Mouse (Mus musculus) CH12.LX (cell line): Measurements from ENCODE around the gene Bank1.

Experiments used
- BHLHE40 ChIP-seq: IDR thresholded peaks from 2 replicates; pipeline ENCODE4 v1.6.1; 2011; ENCODE audit warnings: mild to moderate bottlenecking, low read depth, low read length, improper control_type of control experiment
- CTCF ChIP-seq, 2 experiments: IDR thresholded peaks in 1 of 2; conservative IDR thresholded peaks in 1 of 2; 2 replicates each; pipeline ENCODE4 v1.5.1; 2011 to 2012; ENCODE audit warnings: low read depth in 2 of 2, low read length in 2 of 2, improper control_type of control experiment in 1 of 2, inconsistent platforms in 1 of 2, mild to moderate bottlenecking in 1 of 2, moderate library complexity in 1 of 2
- NRF1 ChIP-seq: IDR thresholded peaks from 2 replicates; pipeline ENCODE4 v1.6.1; 2014; ENCODE audit warnings: low read depth, mild to moderate bottlenecking, inconsistent platforms, low read length, improper control_type of control experiment, moderate library complexity
- POLR2A ChIP-seq: IDR thresholded peaks from 2 replicates; pipeline ENCODE4 v1.6.1; 2011; ENCODE audit warnings: low read depth, mild to moderate bottlenecking, improper control_type of control experiment, low read length
- USF2 ChIP-seq: conservative IDR thresholded peaks from 2 replicates; pipeline ENCODE4 v1.6.1; 2011; ENCODE audit warnings: low read depth, low read length, improper control_type of control experiment
- ZKSCAN1 ChIP-seq: IDR thresholded peaks from 2 replicates; pipeline ENCODE4 v1.6.1; 2012; ENCODE audit warnings: low read depth, inconsistent platforms, low read length, improper control_type of control experiment, borderline replicate concordance

DNA sequence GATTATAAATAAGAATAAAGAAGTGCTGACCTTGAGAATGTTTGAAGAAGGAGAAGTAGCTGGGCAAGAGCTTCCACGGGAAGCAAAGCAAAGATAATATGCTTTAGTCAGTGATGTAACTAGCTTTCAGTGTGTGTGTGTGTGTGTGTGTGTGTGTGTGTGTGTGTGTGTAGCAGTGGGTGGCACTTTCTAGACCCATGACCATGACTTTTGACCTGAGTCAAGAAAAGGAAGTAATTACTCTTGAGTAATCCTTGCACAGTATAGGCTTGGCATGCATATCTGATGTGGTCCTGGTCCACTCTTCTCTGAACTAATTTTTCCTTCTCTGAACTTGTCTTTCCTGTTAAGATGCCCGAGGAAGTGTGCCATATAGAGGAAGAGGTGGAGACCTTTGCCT is 5.3 kb upstream of the Bank1 start:
- TF ChIP-seq ZKSCAN1 (no peak), CTCF (conservative IDR thresholded peaks at IDR 0.05 in 1 of 2, IDR thresholded peaks at IDR 0.05 in 1 of 2; ENCODE audit: low read depth in 2 of 2, low read length in 2 of 2) (no peak), POLR2A (no peak), BHLHE40 (no peak), NRF1 (no peak), USF2 (no peak)
